Mouse (Mus musculus) brain, embryonic 14.5 days (tissue): ENCODE data around the gene Gpd2. TPM values are rescaled to one million over a fixed set of nuclear protein-coding genes. Genes with fewer than 3 reads are reported as not detected.

ENCODE experiments used
- DNase-seq: peaks from one replicate; pipeline ENCODE4 v3.0.0-alpha.2; 2011; ENCODE audit warnings: low read depth
- CTCF ChIP-seq: fragments of 200-500 bp; IDR thresholded peaks from 2 replicates; pipeline ENCODE4 v1.5.1; 2012; ENCODE audit warnings: inconsistent platforms, mild to moderate bottlenecking, moderate library complexity, borderline replicate concordance; ENCODE audit not compliant: insufficient read depth, insufficient read length; ENCODE audit errors: extremely low read depth
- POLR2A ChIP-seq: fragments of 200-500 bp; IDR thresholded peaks from 2 replicates; pipeline ENCODE4 v1.6.1; 2012; ENCODE audit warnings: mild to moderate bottlenecking, inconsistent platforms, borderline replicate concordance; ENCODE audit not compliant: poor library complexity, insufficient read depth, insufficient read length, severe bottlenecking; ENCODE audit errors: extremely low read depth
- polyA plus RNA-seq: library from polyadenylated mRNA; depleted of rRNA; stranded (reverse); fragments of >200 nt; gene quantifications from 2 replicates; pipeline ENCODE4 v1.2.3, GENCODE M21; 2012

The Gpd2 gene
- polyA plus RNA-seq, 1 experiment = 10.7 TPM

- no peak for TF ChIP-seq POLR2A
- TF ChIP-seq CTCF = no peak
- no peak for DNase-seq
Observed at GRCm38 (mm10) chr2:57330812-57331211, 93.4 kb downstream of the Gpd2 start.

GRCm38 (mm10) chr2:57331266-57331665, 93.8 kb downstream of the Gpd2 start:
- DNase-seq = no peak
- TF ChIP-seq POLR2A (no peak), CTCF (no peak)

GRCm38 (mm10) chr2:57333481-57333880, 96.0 kb downstream of the Gpd2 start:
- TF ChIP-seq POLR2A = no peak
- TF ChIP-seq CTCF = no peak
- peak; percentile 40 for DNase-seq

- TF ChIP-seq POLR2A (no peak), CTCF (no peak)
- no peak for DNase-seq
Observed at GRCm38 (mm10) chr2:57335397-57335796, 98.0 kb downstream of the Gpd2 start.

GRCm38 (mm10) chr2:57338779-57339178, 101.3 kb downstream of the Gpd2 start:
- no peak for DNase-seq
- no peak for TF ChIP-seq CTCF

GRCm38 (mm10) chr2:57342910-57343309, 105.5 kb downstream of the Gpd2 start:
- TF ChIP-seq CTCF (no peak), POLR2A (no peak)
- DNase-seq = no peak

- no peak for TF ChIP-seq CTCF
- no peak for TF ChIP-seq POLR2A
- DNase-seq = peak; percentile 82
Observed at GRCm38 (mm10) chr2:57350615-57351014, 113.2 kb downstream of the Gpd2 start.

GRCm38 (mm10) chr2:57353722-57354432, 116.4 kb downstream of the Gpd2 start:
- DNase-seq = no peak

GRCm38 (mm10) chr2:57354848-57355247, 117.4 kb downstream of the Gpd2 start:
- TF ChIP-seq CTCF (no peak), POLR2A (no peak)
- DNase-seq = no peak

More at GRCm38 (mm10) chr2:57353722-57354432, 116.4 kb downstream of the Gpd2 start:
- TF ChIP-seq CTCF (no peak), POLR2A (no peak)

- DNase-seq = no peak
- TF ChIP-seq CTCF (no peak), POLR2A (no peak)
Observed at GRCm38 (mm10) chr2:57356222-57356822, 118.9 kb downstream of the Gpd2 start.

GRCm38 (mm10) chr2:57362503-57362902, 125.1 kb downstream of the Gpd2 start:
- DNase-seq = no peak
- TF ChIP-seq POLR2A (no peak), CTCF (peak; percentile 14; the same call in 1 of the 2 replicates)

GRCm38 (mm10) chr2:57374647-57375046, 137.2 kb downstream of the Gpd2 start:
- TF ChIP-seq CTCF (peak; percentile 17; the same call in 1 of the 2 replicates), POLR2A (no peak)
- peak; percentile 68 for DNase-seq
